In genomic region chr17:56758132-56758531, GRCm38 (mm10) we compare ENCODE assay signal across 8 mouse cellular contexts. TPM values are rescaled to one million over a fixed set of nuclear protein-coding genes. Genes with fewer than 3 reads are reported as not detected.
DNase-seq lines count a peak whose midpoint lies in the region; ATAC-seq and TF ChIP-seq lines count a peak whose summit lies in the region.

No protein-coding gene starts in this region.

- WGBS in heart, embryonic 14.5 days = 6% methylated on average over 12 of the region's 12 CpGs
- WGBS in large intestine, adult 2 months = 3% methylated on average over 12 of the region's 12 CpGs
- 5% methylated on average over 12 of the region's 12 CpGs for WGBS in lung, postnatal 0 days

- TF ChIP-seq POLR2A in ES-Bruce4 (IDR thresholded peaks at IDR 0.05; ENCODE audit: insufficient read depth, low read length) = no peak

- 0 out of 2 replicates have a peak, but pooled peaks have one; percentile 31 for TF ChIP-seq EP300 in ES-Bruce4 (IDR thresholded peaks at IDR 0.05; ENCODE audit: insufficient read depth, low read depth, low read length)
- TF ChIP-seq EP300 in lung, postnatal 0 days (IDR thresholded peaks at IDR 0.05) = no peak

- 0 out of 2 replicates have a peak, but pooled peaks have one; percentile 7 for ATAC-seq in heart, embryonic 14.5 days (ENCODE audit: insufficient number of reproducible peaks, insufficient read depth, low FRiP score, low read depth)
- ATAC-seq in lung, postnatal 0 days = peak; percentile 54

- peak; percentile 75 for TF ChIP-seq CTCF in ES-Bruce4 (IDR thresholded peaks at IDR 0.05; ENCODE audit: low read depth, low read length)
- TF ChIP-seq CTCF in lung, postnatal 0 days (IDR thresholded peaks at IDR 0.05) = peak; percentile 68

- H3K4me2 ChIP-seq in heart, embryonic 14.5 days (ENCODE audit: low read length) = peak overlapping the region; percentile 92
- peak overlapping the region; percentile 100; the same call in 1 of the 2 replicates for H3K4me2 ChIP-seq in lung, postnatal 0 days (replicated peaks; ENCODE audit: low read depth, low read length)

- H3K9me3 ChIP-seq in ES-Bruce4 (replicated peaks; ENCODE audit: control insufficient read depth, insufficient read depth, low read length, poor library complexity, severe bottlenecking) = no peaks in the 10 kb centered on the region
- H3K9me3 ChIP-seq in heart, embryonic 14.5 days (ENCODE audit: control insufficient read depth, low read length) = no peaks in the 10 kb centered on the region
- H3K9me3 ChIP-seq in lung, postnatal 0 days (ENCODE audit: low read length) = no peaks in the 10 kb centered on the region

- H3K27me3 ChIP-seq in ES-Bruce4 (ENCODE audit: control insufficient read depth, insufficient read depth, low read length, poor library complexity, severe bottlenecking) = no peaks in the 10 kb centered on the region
- H3K27me3 ChIP-seq in heart, embryonic 14.5 days (ENCODE audit: control insufficient read depth, insufficient read depth, low read length) = peaks cover 53% of the 10 kb centered on the region
- peaks cover 24% of the 10 kb centered on the region for H3K27me3 ChIP-seq in lung, postnatal 0 days (replicated peaks; ENCODE audit: insufficient read depth, low read length)

- H3K9ac ChIP-seq in ES-Bruce4 (ENCODE audit: low read depth, poor library complexity, severe bottlenecking) = peak overlapping the region; percentile 36; the same call in 1 of the 2 replicates
- H3K9ac ChIP-seq in heart, embryonic 14.5 days (ENCODE audit: low read length) = no peak overlapping the region
- no peak overlapping the region for H3K9ac ChIP-seq in lung, postnatal 0 days (replicated peaks; ENCODE audit: low read depth)

- no peaks in the 10 kb centered on the region for H3K36me3 ChIP-seq in ES-Bruce4 (ENCODE audit: control insufficient read depth, insufficient read depth, low read length, poor library complexity, severe bottlenecking)
- H3K36me3 ChIP-seq in heart, embryonic 14.5 days (ENCODE audit: control insufficient read depth, insufficient read depth, low read length) = no peaks in the 10 kb centered on the region
- no peaks in the 10 kb centered on the region for H3K36me3 ChIP-seq in lung, postnatal 0 days (ENCODE audit: insufficient read depth, low read length)

- H3K27ac ChIP-seq in ES-Bruce4 (ENCODE audit: insufficient read depth, low read length) = no peak overlapping the region
- H3K27ac ChIP-seq in heart, embryonic 14.5 days (replicated peaks in 1 of 2; ENCODE audit: control insufficient read depth in 1 of 2, insufficient read depth in 1 of 2, low read depth in 2 of 2, low read length in 2 of 2) = no peak overlapping the region
- H3K27ac ChIP-seq in lung, postnatal 0 days (ENCODE audit: low read length) = no peak overlapping the region

- DNase-seq in 3T3-L1 (ENCODE audit: low read depth, low spot score) = peak; percentile 47
- DNase-seq in cerebellum, postnatal 10 days = peak; percentile 78 to 84
- peak; percentile 53 for DNase-seq in large intestine, adult 2 months (ENCODE audit: low read depth, low spot score)
- peak; percentile 87 for DNase-seq in lung, postnatal 0 days (ENCODE audit: low spot score)
- DNase-seq in right cerebral cortex, postnatal 14 days = peak; percentile 76
- DNase-seq in urinary bladder, postnatal 36 days (ENCODE audit: low spot score in 2 of 2) = peak; percentile 71 to 73

- H3K4me1 ChIP-seq in ES-Bruce4 (ENCODE audit: control insufficient read depth, insufficient read depth, low read length) = peaks cover 5% of the 10 kb centered on the region
- H3K4me1 ChIP-seq in heart, embryonic 14.5 days (ENCODE audit: control insufficient read depth in 2 of 2, insufficient read depth in 2 of 2, low read length in 2 of 2) = peaks cover 12 to 25% of the 10 kb centered on the region in 2 experiments; a peak in 3 of 4 replicates
- peaks cover 8% of the 10 kb centered on the region; the same call in 1 of the 2 replicates for H3K4me1 ChIP-seq in lung, postnatal 0 days (ENCODE audit: insufficient read depth, low read depth, low read length)

- H3K4me3 ChIP-seq in ES-Bruce4 (ENCODE audit: low read depth, low read length) = no peak overlapping the region
- H3K4me3 ChIP-seq in heart, embryonic 14.5 days (ENCODE audit: control insufficient read depth in 1 of 2, insufficient read depth in 1 of 2, low read depth in 1 of 2, low read length in 2 of 2) = no peak overlapping the region
- no peak overlapping the region for H3K4me3 ChIP-seq in lung, postnatal 0 days (ENCODE audit: low read depth, low read length)

RNA-seq across cellular contexts. Expression of gene Nrtn, which starts 0.8 kb away (rescaled TPM):
- polyA plus RNA-seq in ES-Bruce4 (2011; ENCODE audit: insufficient read depth, insufficient read length, low read depth, missing spikeins) = 8.1 and 10.8 TPM in 2 replicates
- 31.0 and 31.5 TPM in 2 replicates for polyA plus RNA-seq in heart, embryonic 14.5 days (2014; fragmentation: Nextera tagmentation; extraction: Ambion mirVana)
- 11.0 and 11.7 TPM in 2 replicates for polyA plus RNA-seq in large intestine, adult 2 months (2012; rRNA removed)
- 10.5 and 10.7 TPM in 2 replicates for polyA plus RNA-seq in lung, postnatal 0 days (2015; fragmentation: Nextera tagmentation; extraction: Ambion mirVana)

RNA-seq across cellular contexts. Expression of gene Dus3l, which starts 6.4 kb away (rescaled TPM):
- 18.4 and 18.9 TPM in 2 replicates for polyA plus RNA-seq in ES-Bruce4 (2011; ENCODE audit: insufficient read depth, insufficient read length, low read depth, missing spikeins)
- 28.8 and 31.3 TPM in 2 replicates for polyA plus RNA-seq in heart, embryonic 14.5 days (2014; fragmentation: Nextera tagmentation; extraction: Ambion mirVana)
- 42.7 and 53.1 TPM in 2 replicates for polyA plus RNA-seq in large intestine, adult 2 months (2012; rRNA removed)
- polyA plus RNA-seq in lung, postnatal 0 days (2015; fragmentation: Nextera tagmentation; extraction: Ambion mirVana) = 26.3 and 29.7 TPM in 2 replicates

RNA-seq across cellular contexts. Expression of gene Prr22, which starts 11.9 kb away (rescaled TPM):
- polyA plus RNA-seq in ES-Bruce4 (2011; ENCODE audit: insufficient read depth, insufficient read length, low read depth, missing spikeins) = not detected in 2 replicates
- 0.96 and 1.2 TPM in 2 replicates for polyA plus RNA-seq in heart, embryonic 14.5 days (2014; fragmentation: Nextera tagmentation; extraction: Ambion mirVana)
- 3.3 and 4.1 TPM in 2 replicates for polyA plus RNA-seq in large intestine, adult 2 months (2012; rRNA removed)
- 0.23 and 0.33 TPM in 2 replicates for polyA plus RNA-seq in lung, postnatal 0 days (2015; fragmentation: Nextera tagmentation; extraction: Ambion mirVana)

RNA-seq across cellular contexts. Expression of gene Vmac, which starts 40.3 kb away (rescaled TPM):
- 23.2 and 24.2 TPM in 2 replicates for polyA plus RNA-seq in ES-Bruce4 (2011; ENCODE audit: insufficient read depth, insufficient read length, low read depth, missing spikeins)
- polyA plus RNA-seq in heart, embryonic 14.5 days (2014; fragmentation: Nextera tagmentation; extraction: Ambion mirVana) = 17.7 TPM in 2 replicates
- 10.4 and 10.5 TPM in 2 replicates for polyA plus RNA-seq in large intestine, adult 2 months (2012; rRNA removed)
- polyA plus RNA-seq in lung, postnatal 0 days (2015; fragmentation: Nextera tagmentation; extraction: Ambion mirVana) = 17.2 and 17.5 TPM in 2 replicates

RNA-seq across cellular contexts. Expression of gene Ndufa11, which starts 40.6 kb away (rescaled TPM):
- polyA plus RNA-seq in ES-Bruce4 (2011; ENCODE audit: insufficient read depth, insufficient read length, low read depth, missing spikeins) = 152 and 177 TPM in 2 replicates
- 1,100 and 1,119 TPM in 2 replicates for polyA plus RNA-seq in heart, embryonic 14.5 days (2014; fragmentation: Nextera tagmentation; extraction: Ambion mirVana)
- 662 and 682 TPM in 2 replicates for polyA plus RNA-seq in large intestine, adult 2 months (2012; rRNA removed)
- 380 and 426 TPM in 2 replicates for polyA plus RNA-seq in lung, postnatal 0 days (2015; fragmentation: Nextera tagmentation; extraction: Ambion mirVana)
